8 mouse cellular contexts compared by ENCODE assay signal in the genomic region with DNA sequence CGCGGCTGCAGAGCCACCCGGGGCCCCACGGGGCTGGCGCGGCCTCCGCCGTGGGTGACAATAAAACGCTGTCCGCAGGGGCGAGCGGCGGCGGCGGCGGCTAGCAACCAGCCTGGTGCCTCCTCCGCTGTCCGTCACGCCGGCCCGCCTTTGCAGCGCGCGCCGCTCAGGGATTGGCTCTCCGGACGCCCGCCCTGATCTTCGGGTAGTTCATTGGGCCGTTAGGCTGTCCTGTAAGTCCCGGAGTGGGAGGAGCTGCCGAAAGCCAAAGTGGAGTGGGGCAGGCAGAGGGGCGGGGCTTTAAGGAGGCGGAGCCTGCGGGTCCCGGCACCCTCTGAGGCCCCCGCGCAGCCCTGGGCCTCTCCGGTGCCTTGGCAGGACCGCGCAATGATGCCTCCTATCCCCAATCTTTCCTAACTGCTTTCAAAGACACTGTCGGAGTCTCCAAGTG. TPM values are rescaled to one million over a fixed set of nuclear protein-coding genes. Genes with fewer than 3 reads are reported as not detected.
A peak's percentile ranks its signal among the peaks of the same experiment; 100 is the strongest.
DNase-seq lines count a peak whose midpoint lies in the region; ATAC-seq and TF ChIP-seq lines count a peak whose summit lies in the region.

Gene Cep131 (minus strand): TSS at position 126 of the 451 bp plus-strand sequence.

- peak within 1 kb of the TSS; percentile 92 for H3K9ac ChIP-seq in heart, embryonic 15.5 days
- H3K9ac ChIP-seq in liver, embryonic 14.5 days (replicated peaks) = peak within 1 kb of the TSS; percentile 50
- peak within 1 kb of the TSS; percentile 94 for H3K9ac ChIP-seq in neural tube, embryonic 11.5 days (ENCODE audit: low read length)
- peak within 1 kb of the TSS; percentile 84 for H3K9ac ChIP-seq in stomach, postnatal 0 days (ENCODE audit: low read length)

- peaks cover 47% of the 10 kb centered on the region for H3K36me3 ChIP-seq in forebrain, embryonic 10.5 days (replicated peaks)
- peaks cover 10% of the 10 kb centered on the region; the same call in 1 of the 2 replicates for H3K36me3 ChIP-seq in heart, embryonic 15.5 days
- peaks cover 4% of the 10 kb centered on the region; the same call in 1 of the 2 replicates for H3K36me3 ChIP-seq in liver, embryonic 14.5 days (replicated peaks; ENCODE audit: control insufficient read depth, insufficient read depth, low read depth)
- H3K36me3 ChIP-seq in neural tube, embryonic 11.5 days (ENCODE audit: control insufficient read depth, insufficient read depth, low read length) = peaks cover 1% of the 10 kb centered on the region
- H3K36me3 ChIP-seq in stomach, postnatal 0 days (ENCODE audit: control insufficient read depth, insufficient read depth, low read length) = 0 out of 2 replicates have a peak, but pooled peaks cover 7% of the 10 kb centered on the region

- H3K4me2 ChIP-seq in heart, embryonic 15.5 days = peak within 1 kb of the TSS; percentile 88
- H3K4me2 ChIP-seq in liver, embryonic 14.5 days (ENCODE audit: low read depth) = peak within 1 kb of the TSS; percentile 76
- peak within 1 kb of the TSS; percentile 97 for H3K4me2 ChIP-seq in neural tube, embryonic 11.5 days (ENCODE audit: low read depth)
- H3K4me2 ChIP-seq in stomach, postnatal 0 days (replicated peaks; ENCODE audit: low read depth) = peak within 1 kb of the TSS; percentile 98

- peak; percentile 92 to 96 for DNase-seq in CD8-positive naive resting alpha-beta T cell, adult 2 months (ENCODE audit: low read depth in 2 of 2, low spot score in 2 of 2)
- DNase-seq in c-Kit-positive CD71-negative TER-119-negative erythroid progenitor cells, embryonic 14.5 days (ENCODE audit: low read depth) = peak; percentile 96
- DNase-seq in forebrain, embryonic 10.5 days (ENCODE audit: extremely low spot score, low spot score) = peak; percentile 98
- peak; percentile 99 for DNase-seq in kidney, postnatal 25 days
- peak; percentile 96 to 97 (median 97) for DNase-seq in liver, embryonic 14.5 days (ENCODE audit: low read depth in 3 of 3, low spot score in 3 of 3)
- peak; percentile 97 for DNase-seq in neural tube, embryonic 11.5 days (ENCODE audit: low spot score)
- DNase-seq in stomach, postnatal 0 days (ENCODE audit: low spot score) = peak; percentile 98

- ATAC-seq in heart, embryonic 15.5 days (replicated peaks; ENCODE audit: insufficient number of reproducible peaks, insufficient read depth, low FRiP score, low read depth) = peak; percentile 99
- peak; percentile 99 for ATAC-seq in liver, embryonic 14.5 days (ENCODE audit: insufficient read depth)
- ATAC-seq in neural tube, embryonic 11.5 days (ENCODE audit: insufficient read depth, low FRiP score, low TSS enrichment) = peak; percentile 98
- ATAC-seq in stomach, postnatal 0 days (ENCODE audit: low FRiP score, low TSS enrichment) = peak; percentile 99

- no peaks in the 10 kb centered on the region for H3K27me3 ChIP-seq in forebrain, embryonic 10.5 days (ENCODE audit: poor library complexity, severe bottlenecking)
- H3K27me3 ChIP-seq in heart, embryonic 15.5 days = no peaks in the 10 kb centered on the region
- no peaks in the 10 kb centered on the region for H3K27me3 ChIP-seq in liver, embryonic 14.5 days (ENCODE audit: control insufficient read depth, insufficient read depth, low read length)
- H3K27me3 ChIP-seq in neural tube, embryonic 11.5 days (ENCODE audit: control insufficient read depth, insufficient read depth, low read length) = no peaks in the 10 kb centered on the region
- H3K27me3 ChIP-seq in stomach, postnatal 0 days (ENCODE audit: control insufficient read depth, insufficient read depth, low read length) = no peaks in the 10 kb centered on the region

- WGBS in forebrain, embryonic 10.5 days = 2% methylated on average over 42 of the region's 42 CpGs
- WGBS in heart, embryonic 15.5 days = under 1% methylated on average over 42 of the region's 42 CpGs
- under 1% methylated on average over 39 of the region's 42 CpGs for WGBS in liver, embryonic 14.5 days (ENCODE audit: insufficient replicate concordance)
- WGBS in neural tube, embryonic 11.5 days = under 1% methylated on average over 39 of the region's 42 CpGs
- 0% methylated on average over 41 of the region's 42 CpGs for WGBS in stomach, postnatal 0 days

- H3K27ac ChIP-seq in forebrain, embryonic 10.5 days = peak within 1 kb of the TSS; percentile 96
- peak within 1 kb of the TSS; percentile 66 for H3K27ac ChIP-seq in heart, embryonic 15.5 days
- no peak within 1 kb of the TSS for H3K27ac ChIP-seq in liver, embryonic 14.5 days
- peak within 1 kb of the TSS; percentile 87 for H3K27ac ChIP-seq in neural tube, embryonic 11.5 days (ENCODE audit: low read depth, low read length)
- H3K27ac ChIP-seq in stomach, postnatal 0 days (replicated peaks) = peak within 1 kb of the TSS; percentile 65; the same call in 1 of the 2 replicates

- H3K4me3 ChIP-seq in forebrain, embryonic 10.5 days = peak within 1 kb of the TSS; percentile 97
- peak within 1 kb of the TSS; percentile 90 for H3K4me3 ChIP-seq in heart, embryonic 15.5 days
- H3K4me3 ChIP-seq in liver, embryonic 14.5 days (ENCODE audit: insufficient read depth in 1 of 2, low read depth in 2 of 2, low read length in 2 of 2) = peak within 1 kb of the TSS; percentile 56 to 86
- H3K4me3 ChIP-seq in neural tube, embryonic 11.5 days (ENCODE audit: low read depth, low read length) = peak within 1 kb of the TSS; percentile 98
- H3K4me3 ChIP-seq in stomach, postnatal 0 days (ENCODE audit: low read depth, low read length) = peak within 1 kb of the TSS; percentile 89

- no peak for TF ChIP-seq CTCF in liver, embryonic 14.5 days (IDR thresholded peaks at IDR 0.05; ENCODE audit: low read depth)
- TF ChIP-seq CTCF in stomach, postnatal 0 days (IDR thresholded peaks at IDR 0.05; ENCODE audit: low read depth) = no peak; the same call in 1 of the 2 replicates

- H3K9me3 ChIP-seq in forebrain, embryonic 10.5 days = no peaks in the 10 kb centered on the region
- H3K9me3 ChIP-seq in heart, embryonic 15.5 days (replicated peaks) = no peaks in the 10 kb centered on the region
- H3K9me3 ChIP-seq in liver, embryonic 14.5 days (ENCODE audit: control insufficient read depth, low read length) = no peaks in the 10 kb centered on the region
- no peaks in the 10 kb centered on the region for H3K9me3 ChIP-seq in neural tube, embryonic 11.5 days (ENCODE audit: control insufficient read depth, low read length)
- no peaks in the 10 kb centered on the region for H3K9me3 ChIP-seq in stomach, postnatal 0 days (ENCODE audit: control insufficient read depth, low read length)

- H3K4me1 ChIP-seq in forebrain, embryonic 10.5 days = peaks cover 28% of the 10 kb centered on the region
- H3K4me1 ChIP-seq in heart, embryonic 15.5 days (replicated peaks) = peaks cover 19% of the 10 kb centered on the region
- peaks cover 2 to 12% of the 10 kb centered on the region in 2 experiments; a peak in 3 of 4 replicates for H3K4me1 ChIP-seq in liver, embryonic 14.5 days (replicated peaks; ENCODE audit: control insufficient read depth in 2 of 2, insufficient read depth in 2 of 2, low read length in 1 of 2)
- H3K4me1 ChIP-seq in neural tube, embryonic 11.5 days (ENCODE audit: control insufficient read depth, insufficient read depth, low read length) = peaks cover 14% of the 10 kb centered on the region
- no peaks in the 10 kb centered on the region for H3K4me1 ChIP-seq in stomach, postnatal 0 days (replicated peaks; ENCODE audit: control insufficient read depth, insufficient read depth)

- no peak for TF ChIP-seq EP300 in liver, embryonic 14.5 days (IDR thresholded peaks at IDR 0.05; ENCODE audit: low read depth)
- no peak for TF ChIP-seq EP300 in stomach, postnatal 0 days (optimal IDR thresholded peaks at IDR 0.05)

RNA-seq across cellular contexts. Expression of gene Cep131, which starts in this region (rescaled TPM):
- 41.4 and 42.5 TPM in 2 replicates for polyA plus RNA-seq in forebrain, embryonic 10.5 days (2016; fragmentation: Nextera tagmentation; extraction: Ambion mirVana)
- 9.9 and 16.5 TPM in 2 replicates for polyA plus RNA-seq in heart, embryonic 15.5 days (2015; fragmentation: Nextera tagmentation; extraction: Ambion mirVana)
- 2.3 and 4.4 TPM in 2 replicates for polyA plus RNA-seq in liver, embryonic 14.5 days (2012; rRNA removed)
- 2.4 and 2.7 TPM in 2 replicates for polyA plus RNA-seq in liver, embryonic 14.5 days (2014; fragmentation: Nextera tagmentation; extraction: Ambion mirVana)
- polyA plus RNA-seq in neural tube, embryonic 11.5 days (2014; fragmentation: Nextera tagmentation; extraction: Ambion mirVana) = 28.4 and 32.2 TPM in 2 replicates
- 5.8 and 6.3 TPM in 2 replicates for polyA plus RNA-seq in stomach, postnatal 0 days (2015; fragmentation: Nextera tagmentation; extraction: Ambion mirVana)
